Mouse (Mus musculus): ENCODE data around the gene Ppp4r2.
A peak's percentile ranks its signal among the peaks of the same experiment; 100 is the strongest.
"Not testable (repeated sequence)": the region's sequence is repeated elsewhere in the genome, so short reads cannot be mapped to it uniquely, and the experiment has no call there.

Gene Ppp4r2

DNA sequence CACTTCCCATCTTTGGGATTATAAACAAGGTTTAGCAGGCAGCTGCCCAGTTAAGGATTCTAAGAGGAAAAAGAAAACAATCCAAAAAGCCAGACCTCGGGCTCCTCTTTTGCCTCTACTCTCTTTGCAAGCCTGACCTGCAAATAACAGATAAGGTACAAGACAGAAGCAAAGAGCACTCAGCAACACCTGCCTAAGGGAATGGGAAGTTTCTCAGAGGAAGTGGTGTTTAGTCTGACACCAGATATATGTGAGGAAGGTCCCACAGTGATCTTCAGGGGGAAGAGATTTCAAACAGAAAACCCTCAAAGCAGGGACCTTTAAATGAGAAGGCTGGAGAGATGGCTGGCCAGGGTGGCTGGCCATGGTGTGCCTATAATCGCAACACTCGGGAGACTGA, 2.2 kb upstream of the Ppp4r2 start:
- DNase-seq (ENCODE audit: low read depth, low spot score), result no peak

DNA sequence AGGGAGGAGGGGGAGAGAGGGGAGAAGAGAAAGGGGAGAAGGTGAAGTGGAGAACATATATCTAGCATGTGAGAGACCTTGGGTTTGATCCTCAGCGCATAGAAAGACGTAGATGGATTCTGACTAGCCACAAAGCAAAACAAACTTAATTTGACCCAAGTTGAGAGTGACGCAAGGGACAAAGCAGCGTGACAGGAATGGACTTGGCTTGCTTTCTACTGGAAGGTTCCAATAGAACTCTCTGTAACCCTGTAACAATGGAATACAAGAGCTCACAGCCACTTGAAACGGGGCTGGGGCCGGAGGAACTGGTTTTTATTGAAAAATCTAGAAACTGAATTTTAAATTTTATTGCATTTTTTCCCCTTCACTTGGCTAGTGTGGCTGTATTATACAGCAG, 1.7 kb upstream of the Ppp4r2 start:
- DNase-seq (ENCODE audit: low read depth, low spot score), result no peak

- peak; percentile 69 for DNase-seq (ENCODE audit: low read depth, low spot score)
These were observed 524 bp downstream of the Ppp4r2 start for GRCm38 (mm10) chr6:100833811-100834481.

DNA sequence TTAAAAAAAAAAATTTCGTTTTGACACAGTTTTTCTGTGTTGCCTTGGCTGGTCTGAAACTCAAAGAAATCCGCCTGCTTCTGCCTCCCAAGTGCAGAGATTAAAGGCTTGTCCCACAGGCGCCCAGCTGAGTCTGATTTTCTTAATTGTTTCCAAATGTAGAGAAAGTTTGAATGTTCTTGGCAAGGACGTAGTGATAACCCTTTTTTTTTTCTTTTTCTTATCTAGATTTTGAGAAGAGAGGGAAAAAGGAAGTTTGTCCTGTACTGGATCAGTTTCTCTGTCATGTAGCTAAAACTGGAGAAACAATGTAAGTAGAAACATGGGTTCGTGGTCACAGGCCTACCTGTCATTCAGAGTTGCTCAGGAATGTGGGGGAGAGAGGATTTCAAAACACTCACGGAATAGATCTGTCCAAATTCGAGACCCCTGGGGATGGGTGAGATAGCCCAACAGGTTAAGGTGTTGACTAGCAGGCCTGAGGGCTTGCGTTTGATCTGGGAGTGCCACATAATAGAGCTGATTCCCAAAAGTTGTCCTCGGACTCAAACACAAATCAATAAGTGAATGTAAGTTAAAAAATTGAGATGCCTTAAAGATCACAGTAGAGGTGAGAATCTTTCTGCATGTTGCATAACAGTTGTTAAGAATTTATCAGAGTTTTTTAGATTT, 1.2 kb downstream of the Ppp4r2 start:
- peak; percentile 22 for DNase-seq (ENCODE audit: low read depth, low spot score)

DNA sequence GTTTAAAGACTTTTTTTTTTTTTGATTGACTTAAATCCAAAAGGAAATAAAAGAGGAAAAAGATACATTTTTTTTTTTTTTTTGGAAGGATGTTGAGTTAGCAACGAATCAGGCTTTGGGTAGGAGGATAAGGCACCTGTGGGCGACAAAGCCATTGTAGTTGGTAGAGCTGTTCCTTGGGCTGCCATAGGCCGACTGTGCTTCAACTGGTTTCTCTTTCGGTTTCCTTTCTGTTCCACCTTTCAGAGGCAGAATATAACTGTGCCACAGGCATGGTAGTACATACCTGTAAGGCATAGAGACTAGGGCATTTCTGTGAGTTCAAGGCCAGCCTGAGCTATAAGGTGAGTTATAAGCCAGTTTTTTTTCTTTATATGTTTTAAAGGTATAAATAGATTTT, 11.6 kb downstream of the Ppp4r2 start:
- DNase-seq (ENCODE audit: low read depth, low spot score), result no peak

- DNase-seq (ENCODE audit: low read depth, low spot score), result no peak
These were observed 13.8 kb downstream of the Ppp4r2 start for GRCm38 (mm10) chr6:100847264-100847663.

GRCm38 (mm10) chr6:100848682-100849375, 15.4 kb downstream of the Ppp4r2 start:
- no peak for DNase-seq (ENCODE audit: low read depth, low spot score)

DNA sequence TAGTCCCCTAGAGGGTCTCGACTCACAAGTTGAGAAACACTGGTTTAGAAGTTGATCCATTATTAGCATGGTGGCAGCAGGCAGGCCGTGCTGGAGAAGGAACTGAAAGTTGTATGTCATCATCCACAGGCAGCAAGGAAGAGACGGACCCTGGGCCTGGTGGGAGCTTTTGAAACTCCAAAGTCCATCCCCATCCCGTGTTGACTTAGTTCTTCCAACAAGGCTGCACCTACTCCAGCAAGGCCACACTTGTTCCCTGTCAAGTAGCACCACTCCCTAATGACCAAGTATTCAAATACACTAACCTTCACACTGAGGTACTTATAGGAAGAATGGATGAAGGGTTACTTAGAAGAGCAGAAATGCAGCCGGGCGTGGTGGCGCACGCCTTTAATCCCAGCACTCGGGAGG, 17.3 kb downstream of the Ppp4r2 start:
- peak; percentile 72 for DNase-seq (ENCODE audit: low read depth, low spot score)

- DNase-seq (ENCODE audit: low read depth, low spot score), result no peak
These were observed 17.7 kb downstream of the Ppp4r2 start for GRCm38 (mm10) chr6:100851083-100851482.

DNA sequence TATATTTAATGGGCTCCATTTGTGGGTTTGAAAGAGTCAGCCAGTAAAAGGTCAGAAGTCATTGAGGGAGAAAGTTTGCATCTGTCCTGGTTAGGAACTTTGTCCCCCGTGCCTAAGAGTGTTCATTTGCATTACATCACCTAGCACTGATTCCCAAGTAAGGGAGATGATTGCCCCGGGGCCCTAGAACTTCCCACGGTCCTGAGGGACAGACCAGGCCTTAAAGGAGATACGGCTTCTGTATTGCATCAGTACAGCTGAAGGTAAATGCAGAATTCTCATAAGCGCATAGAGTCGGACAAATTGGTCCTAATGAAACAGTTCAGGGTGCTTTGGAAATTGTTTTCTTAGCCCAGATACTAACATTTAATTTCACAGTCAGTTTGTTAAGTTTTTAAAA, 31.9 kb downstream of the Ppp4r2 start:
- no peak for DNase-seq (ENCODE audit: low read depth, low spot score)

GRCm38 (mm10) chr6:100865788-100866187, 32.4 kb downstream of the Ppp4r2 start:
- DNase-seq (ENCODE audit: low read depth, low spot score), result not testable (repeated sequence)

- DNase-seq (ENCODE audit: low read depth, low spot score), result not testable (repeated sequence)
These were observed 32.8 kb downstream of the Ppp4r2 start for GRCm38 (mm10) chr6:100866246-100866645.

GRCm38 (mm10) chr6:100868863-100869262, 35.4 kb downstream of the Ppp4r2 start:
- DNase-seq (ENCODE audit: low read depth, low spot score), result no peak

DNA sequence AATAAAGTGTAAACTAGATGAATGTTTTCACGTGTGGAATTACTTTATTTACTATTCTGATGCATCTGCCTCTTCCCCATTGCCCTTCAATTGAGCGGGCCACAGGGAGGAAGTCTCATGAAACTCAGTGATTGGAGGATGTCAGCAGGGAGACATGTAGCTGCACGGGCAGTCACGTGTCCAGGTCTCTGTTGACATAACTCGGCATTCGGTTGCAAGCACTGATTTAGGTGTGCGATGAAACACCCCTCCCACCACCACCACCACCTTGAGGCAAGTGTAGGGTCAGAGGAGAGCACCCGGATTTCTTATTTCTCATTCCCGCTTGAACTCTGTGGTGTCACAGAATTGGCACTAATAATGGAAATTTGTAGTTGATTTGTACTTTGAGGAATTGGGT, 36.5 kb downstream of the Ppp4r2 start:
- DNase-seq (ENCODE audit: low read depth, low spot score), result no peak

GRCm38 (mm10) chr6:100873191-100873590, 39.8 kb downstream of the Ppp4r2 start:
- DNase-seq (ENCODE audit: low read depth, low spot score), result no peak

DNA sequence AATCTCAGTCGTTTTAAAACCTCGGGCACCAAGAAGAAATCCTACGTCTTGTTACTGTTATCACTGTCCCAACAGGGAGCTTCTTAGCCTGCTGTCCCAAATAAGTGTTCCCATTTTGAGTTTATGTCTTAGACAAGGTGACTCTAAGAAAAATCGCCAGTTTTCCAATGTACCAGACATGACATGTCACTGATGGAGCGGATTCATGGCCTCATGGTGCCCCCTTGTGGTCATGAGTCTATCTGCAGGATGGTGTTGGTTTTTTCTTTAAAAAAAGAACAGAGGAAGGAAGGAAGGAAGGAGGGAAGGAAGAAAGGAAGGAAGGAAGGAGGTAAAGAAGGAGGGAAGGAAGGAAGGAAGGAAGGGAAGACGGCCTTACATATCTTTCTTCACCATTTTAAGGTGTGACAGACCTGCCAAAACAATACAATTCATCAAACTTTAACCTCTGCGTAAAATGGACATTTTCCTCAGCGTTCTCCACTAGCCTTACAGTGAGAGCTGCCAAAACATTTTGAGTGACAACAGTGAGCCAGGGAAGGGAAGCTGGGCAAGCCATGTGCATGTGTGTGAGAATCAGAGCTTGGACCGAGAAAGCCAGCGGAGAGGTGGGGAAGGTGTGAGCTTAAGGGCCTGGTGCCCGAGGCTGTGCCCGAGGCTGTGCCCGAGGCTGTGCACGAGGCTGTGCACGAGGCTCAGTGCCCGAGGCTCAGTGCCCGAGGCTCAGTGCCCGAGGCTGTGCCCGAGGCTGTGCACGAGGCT, 42.6 kb downstream of the Ppp4r2 start:
- DNase-seq (ENCODE audit: low read depth, low spot score), result peak; percentile 75

- DNase-seq (ENCODE audit: low read depth, low spot score), result no peak
These were observed 43.2 kb downstream of the Ppp4r2 start for GRCm38 (mm10) chr6:100876624-100877017.

DNA sequence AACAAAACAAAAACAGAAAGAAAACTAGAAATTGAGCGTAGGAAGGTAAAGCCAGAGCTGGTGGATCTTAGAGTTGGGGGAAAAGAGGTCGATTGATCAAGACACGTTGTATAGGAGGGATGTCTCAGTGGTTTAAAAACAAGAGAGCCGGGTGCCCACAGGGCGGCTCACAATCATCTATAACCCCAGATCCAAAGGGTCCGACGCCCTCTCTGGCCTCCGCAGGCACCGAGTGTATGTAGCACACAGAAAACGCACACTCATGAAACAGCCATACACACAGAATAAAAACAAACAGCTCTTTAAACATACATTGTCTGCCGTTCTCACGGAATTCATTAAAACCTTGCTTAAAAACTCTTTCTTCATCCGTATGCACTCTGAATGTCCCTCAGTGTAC, 45.1 kb downstream of the Ppp4r2 start:
- DNase-seq (ENCODE audit: low read depth, low spot score), result no peak

DNA sequence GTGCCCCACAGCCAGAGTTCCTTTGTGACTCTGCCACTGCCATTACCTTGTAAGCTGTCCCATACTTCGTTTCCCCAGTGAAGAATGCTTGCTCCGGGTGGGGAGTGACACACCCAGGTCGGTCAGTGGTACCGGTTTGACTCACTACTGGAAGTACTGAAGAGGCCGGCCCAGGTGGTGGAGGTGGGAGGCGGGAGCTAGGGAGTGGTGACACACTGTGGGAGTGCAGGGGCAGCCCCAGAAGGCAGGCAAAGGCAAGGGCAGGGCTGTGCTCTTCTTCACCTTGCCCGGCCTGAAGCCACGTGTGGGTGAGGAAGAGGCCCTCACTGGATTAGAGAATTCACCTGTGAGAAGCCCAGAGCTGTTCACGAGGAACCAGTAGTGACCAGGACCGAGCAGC, 46.2 kb downstream of the Ppp4r2 start:
- peak; percentile 38 for DNase-seq (ENCODE audit: low read depth, low spot score)

DNA sequence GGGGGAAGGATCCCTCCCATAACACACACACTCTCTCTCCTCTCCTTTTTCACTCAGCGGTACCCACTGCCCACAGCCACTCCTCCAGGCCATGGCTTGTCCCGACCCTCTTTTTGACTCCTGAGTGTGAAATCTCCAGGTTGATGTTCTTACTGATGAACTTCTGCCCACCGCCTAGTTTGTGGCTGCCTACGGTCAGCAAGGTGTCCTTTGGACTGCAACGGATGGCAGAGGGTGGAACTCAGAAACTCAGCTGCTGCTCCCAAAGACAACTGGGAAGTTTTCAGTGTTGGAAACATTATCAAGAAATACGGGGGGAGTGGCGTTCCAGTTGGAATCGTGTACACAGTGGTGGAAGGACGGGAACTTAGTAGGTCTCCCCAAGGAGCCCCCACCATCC, 48.2 kb downstream of the Ppp4r2 start:
- DNase-seq (ENCODE audit: low read depth, low spot score), result no peak

DNA sequence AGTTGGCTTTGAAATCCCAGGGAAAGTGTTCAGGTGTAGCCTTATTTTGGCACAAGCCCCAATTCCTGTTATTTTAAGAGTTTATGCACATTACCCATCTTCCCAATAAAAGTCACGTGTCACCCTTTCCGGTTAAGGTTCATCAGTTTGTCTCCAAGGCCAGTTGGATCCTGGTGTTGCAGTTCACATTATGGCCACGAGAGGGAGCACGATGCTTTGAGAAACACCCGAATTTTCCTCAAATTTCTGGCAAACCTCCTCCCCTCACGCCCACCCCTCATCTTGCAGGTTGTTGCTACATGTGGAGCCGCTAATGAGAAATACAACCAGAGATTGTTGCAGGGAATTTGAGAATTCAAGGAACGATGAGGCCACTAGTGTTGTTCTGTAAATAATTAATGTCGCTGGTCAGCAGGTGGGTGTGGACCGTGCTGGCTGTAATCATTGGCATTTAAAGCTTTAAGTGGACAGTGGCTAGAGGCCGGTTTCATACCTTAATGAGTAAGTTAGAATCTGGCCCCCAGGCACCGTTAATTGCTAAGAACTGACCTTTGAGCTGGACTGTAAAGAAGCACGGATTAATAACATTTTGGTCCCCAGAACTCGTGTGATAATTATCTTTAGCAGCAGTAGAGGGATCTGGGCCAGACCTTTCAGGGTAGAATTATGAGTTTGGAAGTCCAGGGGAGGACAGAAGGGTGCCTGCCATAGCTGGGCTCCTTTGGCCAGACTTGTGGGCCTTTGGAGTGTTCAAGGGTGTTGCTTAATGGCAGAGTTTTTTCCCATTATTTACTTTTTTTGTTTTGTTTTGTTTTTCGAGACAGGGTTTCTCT, 49.2 kb downstream of the Ppp4r2 start:
- DNase-seq (ENCODE audit: low read depth, low spot score), result peak; percentile 83
